Mouse (Mus musculus): ENCODE results near the gene Zeb2.

Gene Zeb2

DNA sequence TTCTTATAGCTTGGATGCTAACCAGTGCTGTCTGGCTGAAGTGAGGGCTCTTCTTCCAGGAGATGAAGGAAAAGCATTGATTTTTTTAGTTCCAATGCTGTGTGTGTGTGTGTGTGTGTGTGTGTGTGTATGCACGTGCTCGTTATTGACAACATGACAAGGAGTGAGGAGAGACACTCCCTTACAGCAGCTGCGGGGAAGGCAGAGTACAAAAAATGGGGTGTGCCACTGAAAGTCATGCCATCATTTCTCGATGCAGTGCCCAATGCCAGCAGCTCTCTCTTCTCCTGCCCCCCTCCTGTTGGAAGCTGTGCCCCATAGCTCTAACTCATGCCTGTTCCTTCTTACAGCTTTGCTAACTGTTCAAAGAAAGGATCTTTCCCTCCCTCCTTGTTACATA is 56.4 kb downstream of the Zeb2 start:
- DNase-seq (ENCODE audit: low spot score) = no peak

DNA sequence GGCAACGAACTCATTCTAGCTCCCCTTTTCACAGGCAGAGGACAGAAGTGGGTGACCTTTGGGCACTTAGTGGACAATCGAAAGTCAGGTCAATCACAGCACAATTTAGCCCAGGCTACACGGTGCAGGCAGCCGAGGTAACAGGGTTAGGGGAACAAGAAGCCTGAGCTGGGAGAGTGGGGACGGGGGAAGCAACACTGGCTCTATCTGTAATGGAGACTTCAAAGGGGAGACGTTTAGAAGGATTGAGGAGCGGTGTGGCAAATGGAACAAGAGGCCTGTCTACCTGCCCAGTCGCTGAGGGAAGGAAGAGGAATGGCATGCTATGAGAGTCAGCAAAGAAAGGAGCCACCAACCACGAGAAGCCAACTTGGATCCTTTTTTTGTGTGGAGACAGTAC is 57.0 kb downstream of the Zeb2 start:
- DNase-seq (ENCODE audit: low spot score) = no peak

DNA sequence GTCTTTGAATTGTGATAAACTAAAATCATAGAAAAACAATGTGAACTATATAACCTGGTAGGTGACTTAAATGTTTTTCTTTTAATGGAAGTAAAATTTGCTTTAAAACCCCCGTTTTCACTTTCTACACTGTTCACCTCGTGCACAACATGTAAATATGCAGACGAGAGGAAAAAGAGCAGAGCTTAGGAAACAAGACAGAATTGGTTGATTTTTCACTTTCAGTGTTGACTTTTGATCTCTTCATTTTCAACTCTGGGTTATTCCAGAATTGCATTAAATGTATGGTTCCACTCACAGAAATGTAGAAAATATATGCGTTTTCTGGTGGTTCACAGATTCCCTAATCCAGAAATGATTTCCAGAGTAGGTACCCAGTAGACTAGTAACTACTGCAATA is 57.6 kb downstream of the Zeb2 start:
- DNase-seq (ENCODE audit: low spot score) = no peak

DNA sequence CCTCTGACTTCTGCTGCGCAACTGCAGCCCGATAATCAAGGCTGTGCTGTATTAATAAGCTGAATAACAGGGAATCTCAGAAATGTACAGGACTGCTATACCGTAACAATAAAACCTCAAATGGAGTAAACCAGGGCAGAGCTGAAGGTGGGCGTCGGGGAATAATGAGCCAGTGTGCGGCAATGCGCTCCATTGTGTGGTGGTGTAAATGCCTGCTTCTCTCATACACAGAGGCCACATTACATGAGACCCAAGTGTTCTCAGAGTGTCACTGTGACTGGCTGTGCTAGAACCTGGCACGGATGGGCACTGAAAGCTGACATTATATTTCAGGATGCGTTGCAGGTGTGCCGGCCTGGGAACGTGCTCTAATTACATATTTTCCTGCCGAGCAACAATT is 58.2 kb downstream of the Zeb2 start:
- no peak for DNase-seq (ENCODE audit: low spot score)

DNA sequence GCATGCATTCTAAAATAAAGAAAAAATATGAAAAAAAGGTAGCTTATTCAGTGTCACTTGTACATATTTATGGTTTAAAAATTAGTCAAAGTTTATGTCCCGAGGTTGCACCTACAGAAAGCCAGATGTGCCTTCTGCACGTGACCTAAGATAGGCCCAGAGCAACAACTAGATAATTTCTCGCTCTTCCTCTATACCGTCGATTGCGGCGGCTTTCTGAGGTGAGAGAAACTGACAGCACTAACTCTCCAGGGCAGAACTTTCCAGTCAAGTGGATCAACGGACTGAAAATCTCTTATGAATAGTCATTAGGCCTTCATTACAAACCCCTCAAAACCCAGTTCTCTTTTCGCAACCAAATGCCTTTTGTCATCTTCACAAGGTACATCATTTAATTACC is 59.0 kb downstream of the Zeb2 start:
- no peak for DNase-seq (ENCODE audit: low spot score)

DNA sequence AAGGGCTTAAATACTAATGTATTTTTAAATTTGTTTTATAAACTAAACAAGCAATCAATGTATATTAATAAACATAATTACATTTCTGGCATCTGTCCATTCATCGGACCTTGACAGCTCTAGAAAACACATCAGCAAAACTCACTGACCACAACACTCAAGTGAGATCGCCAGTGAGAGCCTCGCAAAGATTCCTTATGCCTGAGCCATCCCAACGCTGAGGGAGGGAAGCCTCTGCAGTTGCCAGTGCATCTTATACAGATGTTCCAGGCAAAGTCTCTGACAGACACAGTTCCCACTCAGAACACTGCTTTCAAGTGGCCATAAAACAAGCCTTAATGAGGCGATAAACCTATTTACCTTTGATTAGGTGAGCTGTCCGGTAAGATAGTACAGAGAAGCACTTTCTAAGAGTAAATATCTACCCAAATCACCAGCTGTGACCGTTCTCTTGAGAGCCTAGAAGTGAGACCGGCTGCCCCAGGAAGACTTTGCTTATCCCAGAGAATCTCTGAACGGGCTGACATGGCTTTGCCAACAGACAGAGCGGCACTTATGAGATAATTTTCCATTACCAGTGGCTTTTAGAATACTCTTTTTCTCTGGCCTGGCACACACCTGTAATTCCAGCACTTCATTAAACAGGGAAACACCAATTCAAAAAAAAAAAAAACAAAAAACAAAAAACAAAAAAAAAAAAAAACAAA is 60.2 kb downstream of the Zeb2 start:
- no peak for DNase-seq (ENCODE audit: low spot score)

DNA sequence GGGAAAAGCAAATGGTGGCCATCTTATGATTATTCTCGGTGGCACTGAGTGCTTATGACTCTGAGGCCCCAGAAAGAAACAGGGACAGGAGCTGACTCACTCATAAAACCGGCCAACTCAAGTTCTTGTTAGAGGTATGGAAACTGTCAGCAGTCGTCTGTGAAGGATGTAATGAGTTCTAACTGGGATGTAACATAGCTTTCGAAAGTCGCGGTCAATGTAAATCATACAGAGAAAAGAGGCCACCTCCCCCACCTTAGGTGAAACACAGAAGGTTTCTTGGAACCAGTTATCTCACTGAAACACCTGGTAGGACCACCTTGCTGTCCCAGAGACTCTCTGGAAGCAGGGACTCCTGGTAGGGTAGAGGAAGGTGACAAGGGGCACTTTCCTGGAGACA is 61.3 kb downstream of the Zeb2 start:
- no peak for DNase-seq (ENCODE audit: low spot score)

DNA sequence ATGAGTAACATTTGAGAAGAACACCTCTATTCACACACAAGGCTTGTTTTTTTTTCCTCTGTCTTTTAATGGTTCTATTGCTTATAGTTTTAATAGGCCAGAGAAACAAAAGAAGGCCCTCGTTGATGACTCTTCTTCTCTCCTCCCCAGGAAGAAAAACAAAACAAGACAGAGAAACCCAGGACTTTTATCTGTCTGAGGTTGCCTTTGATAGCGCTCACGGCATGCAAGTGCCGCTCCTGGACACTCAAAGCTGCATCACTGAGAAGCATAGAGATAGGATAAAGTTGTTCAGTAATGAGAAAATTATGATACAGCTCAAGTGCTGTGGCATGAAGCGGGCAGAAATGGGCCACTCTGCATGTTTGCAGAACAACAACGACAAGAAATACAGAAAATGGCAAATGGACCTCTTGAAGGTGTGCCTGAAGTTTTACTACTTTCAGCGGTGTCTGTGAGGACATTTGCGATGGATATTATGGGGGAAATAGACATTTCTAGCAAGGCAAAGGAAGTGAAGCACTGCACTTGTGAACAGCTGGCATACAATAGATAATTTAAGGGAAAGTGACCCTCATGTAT is 62.1 kb downstream of the Zeb2 start:
- no peak for DNase-seq (ENCODE audit: low spot score)

DNA sequence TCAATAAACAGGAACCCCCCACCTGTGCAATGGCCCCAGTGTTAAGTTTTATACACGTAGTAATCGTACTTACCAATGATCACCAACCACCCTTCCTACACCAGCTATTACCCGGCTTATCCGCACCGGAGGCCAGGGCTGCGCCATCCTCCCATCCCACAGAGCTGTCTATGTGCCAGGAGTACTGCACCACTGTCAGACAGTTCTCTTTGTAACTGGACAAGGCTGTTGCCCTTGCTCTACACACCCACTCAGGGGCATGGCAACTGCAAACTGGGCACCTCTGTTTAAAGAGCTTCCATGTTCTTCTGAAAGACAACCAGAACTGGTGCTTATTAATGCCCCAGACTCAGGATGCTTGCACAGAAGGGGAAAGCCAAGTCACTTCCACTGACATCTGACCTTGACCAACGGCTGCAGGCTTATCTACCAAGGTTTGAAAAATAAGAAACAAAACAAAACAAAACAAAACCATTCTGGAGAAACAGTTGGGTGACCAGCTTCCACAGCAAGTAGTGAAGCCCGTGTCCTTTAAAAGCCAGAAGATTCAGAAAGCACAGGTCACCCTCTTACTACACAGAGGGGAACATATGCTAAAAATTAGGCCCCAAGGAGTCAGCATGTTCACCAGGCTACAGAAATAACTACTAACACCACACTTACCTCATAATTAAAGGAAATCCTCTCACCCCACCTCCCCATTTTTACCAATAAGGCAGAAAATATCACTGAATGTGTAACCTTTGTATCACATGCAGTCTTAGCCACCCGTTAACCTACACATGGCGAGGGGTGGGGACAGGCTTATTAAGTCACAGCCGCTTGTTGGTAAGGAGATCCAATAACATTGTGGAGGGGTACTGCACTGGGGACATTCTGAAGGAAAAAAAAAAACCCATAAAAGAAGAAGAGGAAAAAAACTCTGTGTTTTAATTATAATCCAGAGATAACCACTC is 62.8 kb downstream of the Zeb2 start:
- peak; percentile 37 for DNase-seq (ENCODE audit: low spot score)

DNA sequence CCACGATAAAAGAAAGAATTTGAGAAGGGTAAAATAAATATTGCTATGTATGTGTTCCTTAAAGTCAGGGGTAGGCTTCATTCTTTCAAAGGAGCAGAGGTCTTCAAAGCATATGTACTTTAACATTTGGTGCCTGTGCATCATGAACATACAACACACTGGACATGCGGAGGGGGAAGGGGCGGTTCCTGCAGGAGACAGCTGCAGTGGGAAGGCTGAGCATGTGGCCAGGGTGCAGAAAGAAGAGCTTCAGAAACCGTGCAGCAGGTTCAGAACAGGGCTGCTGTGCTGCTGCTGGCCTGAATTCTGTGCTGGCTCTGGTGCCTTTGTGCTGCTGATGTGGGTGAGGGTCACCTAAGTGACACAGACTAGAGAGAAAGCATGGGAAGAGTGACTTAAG is 64.6 kb downstream of the Zeb2 start:
- no peak for DNase-seq (ENCODE audit: low spot score)

DNA sequence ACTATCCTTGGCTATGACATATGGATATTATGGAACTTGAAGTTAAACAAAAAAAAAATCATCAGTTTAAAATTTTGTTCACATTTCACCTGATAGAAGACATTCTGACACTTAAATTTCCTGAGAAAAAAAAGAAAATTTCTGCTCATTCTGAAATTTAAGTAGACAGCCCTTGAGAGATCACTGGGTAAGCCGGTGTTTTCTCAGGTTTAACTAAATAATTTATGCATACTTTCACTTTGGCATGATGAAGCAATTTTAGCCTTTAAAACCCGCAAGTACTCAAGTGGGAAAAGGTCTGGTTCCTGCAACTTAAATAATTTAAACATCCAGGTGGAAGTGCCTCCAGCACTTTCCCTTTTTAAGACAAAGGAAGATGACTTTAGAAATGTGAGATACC is 65.9 kb downstream of the Zeb2 start:
- no peak for DNase-seq (ENCODE audit: low spot score)

DNA sequence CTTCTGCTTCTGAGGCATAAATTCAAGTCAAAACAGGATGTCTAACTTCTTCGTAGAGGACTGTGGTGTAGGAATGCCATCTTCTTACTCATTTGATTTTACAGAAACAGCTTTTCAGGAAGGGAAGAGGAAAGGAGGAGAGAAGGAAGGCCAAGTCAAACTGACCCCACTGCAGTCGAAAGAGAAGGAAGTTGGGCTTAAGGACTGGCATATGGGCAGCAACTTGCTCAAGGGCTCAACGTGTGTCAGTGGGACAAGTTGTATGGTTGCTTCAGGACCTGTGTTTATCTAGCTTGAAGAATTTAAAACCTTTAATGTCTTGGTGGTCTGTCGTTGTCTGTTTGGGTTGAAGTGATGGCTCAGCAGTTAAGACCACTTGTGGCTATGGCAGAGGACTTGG is 67.3 kb downstream of the Zeb2 start:
- no peak for DNase-seq (ENCODE audit: low spot score)

DNA sequence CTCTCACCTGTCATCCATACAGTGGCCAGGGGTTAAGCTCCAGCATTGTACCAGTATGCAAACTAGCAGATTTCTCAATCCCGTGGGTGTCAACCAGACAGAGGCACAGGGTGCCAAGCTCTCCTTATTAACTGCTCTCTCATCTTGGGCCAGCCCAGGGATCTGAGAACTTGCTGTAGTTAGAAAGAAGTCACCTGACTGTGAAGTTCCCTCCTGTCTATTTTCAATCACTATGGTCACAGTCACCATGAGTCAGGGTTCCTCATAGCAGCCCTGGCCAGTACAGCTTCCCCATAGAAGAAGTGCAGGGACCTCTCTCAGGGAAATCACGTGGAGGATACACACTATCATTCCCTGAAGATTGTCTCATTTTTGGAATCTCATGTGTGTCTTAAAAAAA is 67.9 kb downstream of the Zeb2 start:
- no peak for DNase-seq (ENCODE audit: low spot score)

DNA sequence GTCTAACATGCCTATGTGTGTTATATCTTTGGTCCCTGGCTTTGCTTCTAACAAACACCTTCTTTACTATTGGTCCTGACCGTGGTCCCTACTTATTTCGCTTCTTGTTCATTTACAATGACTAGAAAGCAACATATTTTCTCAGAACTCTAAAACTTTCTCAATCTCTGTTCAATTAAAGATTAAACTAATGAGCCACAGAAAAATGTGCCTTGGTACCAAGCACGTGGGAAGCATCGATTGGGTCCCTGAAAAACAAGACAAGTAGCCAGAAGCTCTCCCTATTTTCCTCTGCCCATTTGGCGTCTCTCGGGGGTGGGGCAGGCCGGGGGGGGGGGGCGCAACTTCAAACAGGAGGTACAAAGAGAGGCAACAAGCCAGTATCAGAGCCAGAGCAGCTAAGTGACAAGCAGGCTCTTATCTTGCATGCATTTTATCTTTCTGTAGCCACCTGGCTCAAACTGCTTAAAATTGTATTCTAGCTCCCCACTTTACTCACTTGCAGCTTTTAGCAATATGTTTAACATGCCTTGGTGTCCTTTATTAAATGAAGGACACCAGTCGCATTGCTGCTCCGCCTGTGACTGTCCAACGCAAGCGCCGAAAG is 76.4 kb downstream of the Zeb2 start:
- DNase-seq (ENCODE audit: low spot score) = no peak

DNA sequence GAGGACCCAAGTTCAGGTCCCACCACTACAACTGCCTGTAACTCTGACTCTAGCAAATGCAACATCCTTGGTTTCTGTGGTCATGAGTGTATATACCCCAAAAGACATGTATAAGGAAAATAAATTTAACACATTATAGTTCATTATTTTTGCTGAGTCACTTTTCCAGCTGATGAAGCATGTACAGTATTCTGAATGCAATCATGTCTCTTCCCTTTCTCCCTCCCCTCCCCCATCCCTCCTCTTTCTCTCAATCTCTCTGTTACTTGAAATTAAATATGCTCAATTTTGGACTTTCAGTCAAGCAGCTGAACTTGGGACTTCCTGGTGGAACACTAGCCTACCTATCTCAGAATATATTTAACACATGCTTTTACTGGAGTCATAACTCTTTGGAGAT is 77.7 kb downstream of the Zeb2 start:
- DNase-seq (ENCODE audit: low spot score) = no peak

DNA sequence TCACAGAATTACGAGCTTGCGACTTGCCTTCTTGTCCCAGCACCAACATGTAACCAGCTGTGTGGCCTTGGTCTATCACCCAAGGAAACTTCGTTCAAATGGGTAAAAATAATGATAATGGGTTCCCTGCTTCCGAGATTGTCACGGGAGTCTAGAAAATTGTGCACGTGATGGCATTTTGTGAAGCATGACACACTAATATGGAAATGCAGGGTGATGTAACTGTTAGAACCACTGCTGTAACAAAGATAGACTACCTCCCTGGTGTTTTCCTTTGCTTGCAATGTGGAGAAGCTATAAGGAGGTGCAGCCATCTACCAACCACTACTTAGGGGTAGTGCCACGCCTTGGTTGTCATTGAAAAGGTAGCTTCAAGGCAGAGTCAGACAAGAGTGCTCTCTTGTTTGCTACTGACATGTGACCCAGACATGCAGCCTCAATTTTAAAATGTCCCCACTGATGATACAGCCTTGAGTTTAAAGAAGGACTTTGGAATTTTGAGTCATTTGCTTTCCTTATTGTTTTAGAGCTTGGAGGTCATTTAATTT is 89.0 kb downstream of the Zeb2 start:
- no peak for DNase-seq (ENCODE audit: low spot score)

DNA sequence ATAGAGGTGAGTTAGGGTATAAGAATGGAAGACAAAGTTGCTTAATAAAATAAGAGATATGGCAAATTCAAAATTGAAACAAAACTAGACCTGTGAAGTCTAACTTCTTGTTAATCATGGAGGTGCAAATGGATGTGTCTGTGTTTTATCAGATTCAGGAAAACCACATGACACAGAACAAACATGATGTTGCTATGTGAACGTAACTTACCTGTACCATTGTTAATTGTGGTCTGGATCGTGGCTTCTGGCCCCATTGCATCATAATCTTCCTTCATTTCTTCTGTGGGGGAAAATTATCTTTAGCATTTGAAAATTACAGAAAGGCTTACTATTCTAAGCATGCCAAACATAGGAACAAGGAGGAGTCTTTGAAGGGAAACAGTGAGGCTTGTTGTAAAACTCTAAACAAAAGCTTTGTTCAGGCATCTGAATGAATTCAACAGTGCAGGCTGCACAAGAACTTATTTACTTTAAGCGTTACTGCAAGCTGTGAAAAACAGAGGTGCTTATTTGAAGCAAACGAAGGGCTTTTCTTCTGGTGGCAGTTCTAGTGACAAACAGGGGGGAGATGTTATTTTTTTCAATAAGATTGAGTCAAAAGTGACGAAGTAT is 99.9 kb downstream of the Zeb2 start:
- no peak for DNase-seq (ENCODE audit: low spot score)

DNA sequence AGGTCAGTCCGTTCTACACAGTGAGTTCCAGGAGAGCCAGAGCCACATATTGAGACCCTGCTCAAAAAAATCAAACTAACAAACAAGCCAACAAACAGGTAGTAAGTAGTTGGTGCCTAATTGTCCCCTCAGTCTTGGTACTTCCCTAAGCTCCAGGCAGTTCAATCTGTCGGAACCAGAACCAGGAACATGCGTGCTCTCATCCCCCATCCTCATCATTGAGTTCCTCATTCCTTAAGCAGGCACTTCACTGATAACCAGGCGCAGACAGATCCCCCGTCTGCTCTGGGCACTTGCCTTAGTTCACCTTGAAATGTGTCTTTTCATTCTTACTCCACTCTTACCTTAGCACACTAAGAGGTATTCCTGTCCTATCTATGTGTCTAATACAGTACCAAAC is 103.9 kb downstream of the Zeb2 start:
- no peak for DNase-seq (ENCODE audit: low spot score)

DNA sequence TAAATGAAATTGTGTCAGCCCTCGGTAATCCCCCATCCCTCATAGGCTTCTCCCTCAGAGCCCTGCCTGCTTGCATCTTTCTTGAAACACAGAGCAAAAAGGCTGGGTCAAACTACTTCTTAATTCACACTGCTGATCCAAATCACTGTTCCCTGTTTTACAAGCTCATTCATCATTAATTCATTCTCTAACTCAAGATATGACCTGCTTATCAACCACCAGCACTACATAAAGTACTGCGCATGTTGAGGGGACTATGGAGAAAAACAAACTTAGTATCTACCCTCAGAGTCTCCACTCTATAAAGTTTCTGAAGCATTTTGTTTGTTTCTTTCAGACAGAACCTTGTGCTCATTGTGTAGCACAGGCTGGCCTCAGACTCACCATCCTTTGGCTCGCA is 104.5 kb downstream of the Zeb2 start:
- DNase-seq (ENCODE audit: low spot score) = no peak

DNA sequence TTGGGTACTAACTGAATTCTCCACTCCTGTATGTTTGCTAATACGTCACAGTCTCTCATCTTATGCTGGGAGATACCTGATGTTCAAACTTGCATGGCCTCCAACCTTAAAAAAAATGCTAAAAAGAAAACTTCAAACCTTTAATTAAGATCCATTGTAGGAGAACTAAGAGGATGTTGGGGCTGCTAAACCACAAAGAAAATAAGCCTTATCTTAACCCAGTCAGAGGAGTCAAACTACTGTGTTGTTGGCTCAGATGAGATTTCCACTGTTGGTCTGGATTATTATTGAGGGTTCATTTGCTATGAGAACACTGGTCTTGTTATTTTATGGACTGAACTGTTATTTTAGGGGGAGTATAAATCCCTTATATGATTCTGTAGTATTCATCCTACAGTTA is 106.5 kb downstream of the Zeb2 start:
- DNase-seq (ENCODE audit: low spot score) = no peak

DNA sequence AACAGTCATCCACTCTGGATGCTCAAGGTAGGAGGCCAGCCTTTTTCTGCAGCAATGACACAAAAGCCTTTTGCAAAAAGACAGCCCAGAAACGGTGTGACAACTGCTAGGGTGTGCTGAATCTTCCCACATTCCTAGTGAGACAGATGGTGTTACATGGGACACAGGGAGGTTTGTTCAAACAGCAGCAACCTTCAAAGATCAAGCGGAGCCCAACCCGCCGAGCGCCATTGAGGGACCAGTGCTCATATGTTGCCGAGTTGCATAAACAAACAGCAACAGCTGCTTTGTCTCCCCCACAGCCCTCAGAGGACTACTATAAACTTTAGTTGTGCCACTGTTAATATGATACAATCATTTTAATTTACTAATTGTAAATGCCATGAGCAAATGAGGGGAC is 117.3 kb downstream of the Zeb2 start:
- DNase-seq (ENCODE audit: low spot score) = no peak

DNA sequence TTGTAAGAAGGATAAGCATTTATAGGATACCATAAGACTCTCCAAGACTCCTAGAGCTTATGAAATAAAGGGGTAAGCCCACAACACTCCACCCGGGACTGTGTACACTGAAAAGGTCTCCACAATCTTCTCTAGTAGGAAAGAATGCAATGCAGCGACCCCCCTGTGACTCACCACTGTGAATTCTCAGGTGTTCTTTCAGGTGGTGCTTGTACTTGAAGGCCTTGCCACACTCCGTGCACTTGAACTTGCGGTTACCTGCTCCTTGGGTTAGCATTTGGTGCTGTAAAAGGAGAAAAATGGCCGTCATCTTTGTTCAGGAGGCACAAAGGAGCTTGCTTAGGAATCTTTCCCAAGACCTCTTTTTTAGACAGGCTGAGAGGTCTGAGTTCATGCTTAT is 118.5 kb downstream of the Zeb2 start:
- no peak for DNase-seq (ENCODE audit: low spot score)
